Mouse (Mus musculus) erythroblast, embryonic 14.5 days (primary cell): Measurements from ENCODE around the gene Lrch4.

Source experiments
- GATA1 ChIP-seq: IDR thresholded peaks from 2 replicates; pipeline ENCODE4 v1.6.1; 2012; ENCODE audit warnings: low read length, inconsistent platforms, mixed read lengths
- TAL1 ChIP-seq: IDR thresholded peaks from 3 replicates; pipeline ENCODE4 v1.6.1; 2012; ENCODE audit warnings: low read length, inconsistent platforms, mixed read lengths

DNA sequence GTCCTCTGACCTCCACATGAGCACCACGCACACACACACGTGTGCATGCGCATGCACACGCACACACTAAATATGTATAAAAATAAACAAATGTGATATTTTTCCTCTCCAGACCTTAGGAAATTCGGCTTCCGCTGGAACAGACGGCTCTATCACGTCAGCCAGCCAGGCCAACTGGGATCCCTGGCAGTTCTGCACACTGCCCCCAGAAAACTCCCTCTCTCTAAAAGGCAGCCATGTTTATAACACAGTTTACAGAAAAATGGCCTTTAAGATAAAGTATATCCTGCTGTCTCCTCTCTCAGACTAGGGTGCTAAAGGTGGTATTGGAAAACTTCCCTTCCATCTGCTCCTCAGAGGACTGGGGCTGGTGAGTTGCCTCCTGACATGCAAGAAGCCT lies 48.9 kb downstream of the Lrch4 start:
- TF ChIP-seq TAL1 = no peak
- no peak for TF ChIP-seq GATA1
